Mouse (Mus musculus) cerebellum, adult 11-12 months (tissue): ENCODE data around the gene Cdc42bpg.

ENCODE experiments used
- DNase-seq: peaks from one replicate; pipeline ENCODE4 v3.0.0; 2022

The Cdc42bpg gene

GRCm38 (mm10) chr19:6306137-6306551 is at the start of gene Cdc42bpg:
TSS of gene Cdc42bpg (plus strand) at chr19:6306456.
- peak; percentile 92 for DNase-seq

- no peak for DNase-seq
These were observed 45.8 kb upstream of the Cdc42bpg start for GRCm38 (mm10) chr19:6260428-6260827.

- DNase-seq, result no peak
These were observed 45.3 kb upstream of the Cdc42bpg start for GRCm38 (mm10) chr19:6260946-6261345.

- no peak for DNase-seq
These were observed 44.9 kb upstream of the Cdc42bpg start for GRCm38 (mm10) chr19:6261379-6261778.

- DNase-seq, result peak; percentile 87
These were observed 44.0 kb upstream of the Cdc42bpg start for GRCm38 (mm10) chr19:6262222-6262621.

- no peak for DNase-seq
These were observed 43.3 kb upstream of the Cdc42bpg start for GRCm38 (mm10) chr19:6262839-6263433.

GRCm38 (mm10) chr19:6264200-6264599 is 42.1 kb upstream of the Cdc42bpg start:
- DNase-seq, result no peak

GRCm38 (mm10) chr19:6264945-6265344 is 41.3 kb upstream of the Cdc42bpg start:
- DNase-seq, result no peak

- DNase-seq, result peak; percentile 72
These were observed 40.5 kb upstream of the Cdc42bpg start for GRCm38 (mm10) chr19:6265727-6266182.

- peak; percentile 97 for DNase-seq
These were observed 38.7 kb upstream of the Cdc42bpg start for GRCm38 (mm10) chr19:6267306-6268169.

- DNase-seq, result no peak
These were observed 38.1 kb upstream of the Cdc42bpg start for GRCm38 (mm10) chr19:6268170-6268528.

- DNase-seq, result no peak
These were observed 37.6 kb upstream of the Cdc42bpg start for GRCm38 (mm10) chr19:6268670-6269132.

GRCm38 (mm10) chr19:6269798-6270475 is 36.3 kb upstream of the Cdc42bpg start:
- no peak for DNase-seq

- no peak for DNase-seq
These were observed 35.6 kb upstream of the Cdc42bpg start for GRCm38 (mm10) chr19:6270661-6271060.

GRCm38 (mm10) chr19:6271206-6271605 is 35.0 kb upstream of the Cdc42bpg start:
- no peak for DNase-seq

GRCm38 (mm10) chr19:6272053-6272452 is 34.2 kb upstream of the Cdc42bpg start:
- no peak for DNase-seq

GRCm38 (mm10) chr19:6272738-6273137 is 33.5 kb upstream of the Cdc42bpg start:
- DNase-seq, result no peak

- no peak for DNase-seq
These were observed 32.7 kb upstream of the Cdc42bpg start for GRCm38 (mm10) chr19:6273592-6273991.

- DNase-seq, result peak; percentile 65
These were observed 32.2 kb upstream of the Cdc42bpg start for GRCm38 (mm10) chr19:6273998-6274608.

GRCm38 (mm10) chr19:6275740-6276389 is 30.4 kb upstream of the Cdc42bpg start:
- DNase-seq, result no peak

- peak; percentile 99 for DNase-seq
These were observed 29.5 kb upstream of the Cdc42bpg start, which contains the start of gene Ehd1 for GRCm38 (mm10) chr19:6276426-6277421. TSS of gene Ehd1 (plus strand) at chr19:6276725.
